Mouse (Mus musculus) E14TG2a.4 (cell line): Measurements from ENCODE around the gene Mkrn2.

ENCODE experiments used
- CTCF ChIP-seq: conservative IDR thresholded peaks from 2 replicates; pipeline ENCODE4 v1.5.1; 2014; ENCODE audit warnings: low read length
- NANOG ChIP-seq: IDR thresholded peaks from 2 replicates; pipeline ENCODE4 v1.6.1; 2014; ENCODE audit warnings: borderline replicate concordance, low read length, mixed read lengths
- POU5F1 ChIP-seq: IDR thresholded peaks from 2 replicates; pipeline ENCODE4 v1.6.1; 2014; ENCODE audit warnings: low read length, borderline replicate concordance

- TF ChIP-seq CTCF (no peak), POU5F1 (no peak), NANOG (no peak)
Measured at GRCm38 (mm10) chr6:115580810-115581209, 20.9 kb upstream of the Mkrn2 start.
